Mouse (Mus musculus) heart, postnatal 0 days (tissue): ENCODE results near the gene Tmcc1. TPM values are rescaled to one million over a fixed set of nuclear protein-coding genes. Genes with fewer than 3 reads are reported as not detected.

Experiments
- ATAC-seq: fragments of 200-750 bp; cut with Nextera tagmentation; 2 replicates; pipeline ENCODE4 v1.8.0; 2017; ENCODE audit warnings: low read depth, moderate number of reproducible peaks, moderate library complexity; ENCODE audit not compliant: insufficient read depth
- DNase-seq: peaks from one replicate; pipeline ENCODE4 v3.0.0-alpha.2; 2016; ENCODE audit warnings: low spot score
- H3K27ac ChIP-seq: fragments of 300-500 bp; sonication (generic); 2 replicates; pipeline ENCODE4 v1.5.1; 2014; ENCODE audit warnings: low read depth, mild to moderate bottlenecking
- H3K27me3 ChIP-seq: fragments of 300-500 bp; sonication (generic); 2 replicates; pipeline ENCODE4 v1.6.1; 2014; ENCODE audit warnings: low read length, mixed read lengths; ENCODE audit not compliant: control insufficient read depth, insufficient read depth
- H3K36me3 ChIP-seq: fragments of 300-500 bp; sonication (generic); replicated peaks from 2 replicates; pipeline ENCODE4 v1.6.1; 2014; ENCODE audit warnings: low read length, mixed read lengths; ENCODE audit not compliant: control insufficient read depth, insufficient read depth
- H3K4me1 ChIP-seq: fragments of 300-500 bp; sonication (generic); 2 replicates; pipeline ENCODE4 v1.6.1; 2014; ENCODE audit warnings: antibody characterized with exemption; ENCODE audit not compliant: control insufficient read depth, insufficient read depth
- H3K4me2 ChIP-seq: fragments of 300-500 bp; sonication (generic); 2 replicates; pipeline ENCODE4 v1.6.1; 2014; ENCODE audit warnings: low read depth, mild to moderate bottlenecking, low read length, moderate library complexity
- H3K4me3 ChIP-seq: fragments of 300-500 bp; sonication (generic); 2 replicates; pipeline ENCODE4 v1.5.1; 2014; ENCODE audit warnings: low read depth, low read length
- H3K9ac ChIP-seq: fragments of 300-500 bp; sonication (generic); replicated peaks from 2 replicates; pipeline ENCODE4 v1.6.1; 2014; ENCODE audit warnings: low read depth, low read length, mixed read lengths
- H3K9me3 ChIP-seq: fragments of 300-500 bp; sonication (generic); replicated peaks from 2 replicates; pipeline ENCODE4 v1.6.1; 2016; ENCODE audit warnings: low read length; ENCODE audit not compliant: control insufficient read depth
- CTCF ChIP-seq: IDR thresholded peaks from 2 replicates; pipeline ENCODE4 v1.5.1; 2016; ENCODE audit warnings: antibody characterized with exemption, control low read depth, low read depth
- EP300 ChIP-seq: IDR thresholded peaks from 2 replicates; pipeline ENCODE4 v1.6.1; 2016; ENCODE audit warnings: antibody characterized with exemption, low read depth
- WGBS: fragments of 180-500 bp; shearing (Covaris S2); extraction: QIAGEN DNeasy Blood & Tissue Kit; methylation state at CpG from one replicate; pipeline ENCODE4 v1.1.7; 2014; 5-methylcytosine and 5-hydroxymethylcytosine counted together
- polyA plus RNA-seq: library from polyadenylated mRNA; unstranded; fragments of >200 nt; fragmentation: Nextera tagmentation; extraction: Ambion mirVana; gene quantifications from 2 replicates; pipeline ENCODE4 v1.2.1, GENCODE M21; 2015
- total RNA-seq: library from RNA; depleted of rRNA; stranded (reverse); fragments of >200 nt; gene quantifications from 2 replicates; pipeline ENCODE4 v1.2.3, GENCODE M21; 2014; ENCODE audit warnings: low replicate concordance

Gene Tmcc1
- total and polyA plus RNA-seq, 2 experiments from 2014 or later = 6.9 to 21.1 TPM

GRCm38 (mm10) chr6:116086036-116086435 is 107.2 kb downstream of the Tmcc1 start:
- 93% methylated on average over 1 of the region's 1 CpGs for whole genome bisulfite sequencing

GRCm38 (mm10) chr6:116082239-116082638 is 111.0 kb downstream of the Tmcc1 start:
- Histone ChIP-seq H3K36me3 (no peaks in the 10 kb centered on the region), H3K4me2 (no peak overlapping the region), H3K27ac (no peak overlapping the region), H3K9ac (no peak overlapping the region), H3K9me3 (no peaks in the 10 kb centered on the region), H3K27me3 (no peaks in the 10 kb centered on the region), H3K4me1 (peaks cover 8% of the 10 kb centered on the region), H3K4me3 (no peak overlapping the region)
- ATAC-seq (no peak), DNase-seq (no peak)
- WGBS = 76% methylated on average over 1 of the region's 1 CpGs
- no peak for TF ChIP-seq CTCF

More at GRCm38 (mm10) chr6:116086036-116086435, 107.2 kb downstream of the Tmcc1 start:
- Histone ChIP-seq H3K4me1 (peaks cover 8% of the 10 kb centered on the region), H3K27me3 (no peaks in the 10 kb centered on the region), H3K9ac (no peak overlapping the region), H3K36me3 (no peaks in the 10 kb centered on the region), H3K4me3 (no peak overlapping the region), H3K9me3 (no peaks in the 10 kb centered on the region), H3K27ac (no peak overlapping the region), H3K4me2 (no peak overlapping the region)
- DNase-seq (no peak), ATAC-seq (no peak)
- TF ChIP-seq EP300 (no peak), CTCF (no peak)

- no peak overlapping the region for H3K4me3 ChIP-seq
- ATAC-seq (no peak), DNase-seq (no peak)
- no peak overlapping the region for H3K27ac ChIP-seq
- H3K4me2 ChIP-seq = no peak overlapping the region
- no peaks in the 10 kb centered on the region for H3K9me3 ChIP-seq
- WGBS = 84% methylated on average over 2 of the region's 2 CpGs
- no peak overlapping the region for H3K9ac ChIP-seq
- no peak for TF ChIP-seq CTCF
- TF ChIP-seq EP300 = no peak
- H3K36me3 ChIP-seq = no peaks in the 10 kb centered on the region
- H3K27me3 ChIP-seq = no peaks in the 10 kb centered on the region
- peaks cover 8% of the 10 kb centered on the region for H3K4me1 ChIP-seq
These were observed 111.9 kb downstream of the Tmcc1 start for GRCm38 (mm10) chr6:116081375-116081774.

- Histone ChIP-seq H3K9ac (no peak overlapping the region), H3K27ac (no peak overlapping the region), H3K4me3 (no peak overlapping the region), H3K27me3 (no peaks in the 10 kb centered on the region), H3K9me3 (no peaks in the 10 kb centered on the region), H3K36me3 (no peaks in the 10 kb centered on the region), H3K4me2 (no peak overlapping the region), H3K4me1 (peaks cover 5% of the 10 kb centered on the region)
- DNase-seq = no peak
- WGBS = 85% methylated on average over 5 of the region's 5 CpGs
- TF ChIP-seq CTCF = no peak
- no peak for TF ChIP-seq EP300
- ATAC-seq = no peak
These were observed 112.5 kb downstream of the Tmcc1 start for GRCm38 (mm10) chr6:116080756-116081155.

- WGBS = 33% methylated on average over 3 of the region's 3 CpGs
- no peaks in the 10 kb centered on the region for H3K9me3 ChIP-seq
- H3K27ac ChIP-seq = no peak overlapping the region
- H3K4me1 ChIP-seq = peaks cover 23% of the 10 kb centered on the region
- no peak overlapping the region for H3K4me2 ChIP-seq
- DNase-seq = no peak
- TF ChIP-seq EP300 = no peak
- TF ChIP-seq CTCF = no peak
- no peaks in the 10 kb centered on the region for H3K27me3 ChIP-seq
- H3K4me3 ChIP-seq = no peak overlapping the region
- H3K9ac ChIP-seq = no peak overlapping the region
- H3K36me3 ChIP-seq = no peaks in the 10 kb centered on the region
- ATAC-seq = no peak
These were observed 115.7 kb downstream of the Tmcc1 start for GRCm38 (mm10) chr6:116077608-116078007.

GRCm38 (mm10) chr6:116074892-116075291 is 118.4 kb downstream of the Tmcc1 start:
- no peak overlapping the region for H3K4me2 ChIP-seq
- peak overlapping the region; percentile 97; the same call in 1 of the 2 replicates for H3K27ac ChIP-seq
- H3K4me3 ChIP-seq = no peak overlapping the region
- DNase-seq (no peak), ATAC-seq (no peak)
- H3K27me3 ChIP-seq = no peaks in the 10 kb centered on the region
- no peaks in the 10 kb centered on the region for H3K9me3 ChIP-seq
- TF ChIP-seq EP300 (no peak), CTCF (no peak)
- no peaks in the 10 kb centered on the region for H3K36me3 ChIP-seq
- no peak overlapping the region for H3K9ac ChIP-seq
- peaks cover 39% of the 10 kb centered on the region for H3K4me1 ChIP-seq
